Mouse (Mus musculus): Measurements from ENCODE around the gene Cacna1b. TPM values are rescaled to one million over a fixed set of nuclear protein-coding genes. Genes with fewer than 3 reads are reported as not detected.

The Cacna1b gene
- polyA plus RNA-seq, 1 experiment from 2014 or later = 0.34 TPM

- Histone ChIP-seq H3K4me1 (ENCODE audit: insufficient read depth) (no peaks in the 10 kb centered on the region), H3K4me3 (ENCODE audit: low read depth, low read length) (no peak overlapping the region), H3K4me2 (ENCODE audit: low read depth, low read length) (no peak overlapping the region), H3K9me3 (ENCODE audit: low read length) (no peaks in the 10 kb centered on the region), H3K36me3 (replicated peaks; ENCODE audit: insufficient read depth, low read length) (no peaks in the 10 kb centered on the region), H3K9ac (replicated peaks) (no peak overlapping the region), H3K27ac (ENCODE audit: low read depth) (no peak overlapping the region), H3K27me3 (ENCODE audit: insufficient read depth, low read length) (no peaks in the 10 kb centered on the region)
- no peak for DNase-seq
- TF ChIP-seq CTCF (IDR thresholded peaks at IDR 0.05; ENCODE audit: low read depth) = no peak
- no peak for TF ChIP-seq EP300 (IDR thresholded peaks at IDR 0.05; ENCODE audit: low read depth)
- ATAC-seq = no peak
- 73% methylated on average over 4 of the region's 4 CpGs for WGBS (ENCODE audit: insufficient replicate concordance)
Observed at GRCm38 (mm10) chr2:24770861-24771260, 7.9 kb upstream of the Cacna1b start.

- Histone ChIP-seq H3K36me3 (replicated peaks; ENCODE audit: insufficient read depth, low read length) (no peaks in the 10 kb centered on the region), H3K4me3 (ENCODE audit: low read depth, low read length) (peak overlapping the region; percentile 46), H3K27ac (ENCODE audit: low read depth) (no peak overlapping the region), H3K4me1 (ENCODE audit: insufficient read depth) (peaks cover 14% of the 10 kb centered on the region), H3K9ac (replicated peaks) (no peak overlapping the region), H3K27me3 (ENCODE audit: insufficient read depth, low read length) (peaks cover 41% of the 10 kb centered on the region), H3K4me2 (ENCODE audit: low read depth, low read length) (peak overlapping the region; percentile 74), H3K9me3 (ENCODE audit: low read length) (no peaks in the 10 kb centered on the region)
- no peak for TF ChIP-seq CTCF (IDR thresholded peaks at IDR 0.05; ENCODE audit: low read depth)
- TF ChIP-seq EP300 (IDR thresholded peaks at IDR 0.05; ENCODE audit: low read depth) = no peak
- peak; percentile 25; the same call in 1 of the 2 replicates for ATAC-seq
- 2% methylated on average over 46 of the region's 52 CpGs for WGBS (ENCODE audit: insufficient replicate concordance)
- DNase-seq = no peak
Observed at GRCm38 (mm10) chr2:24762446-24762960, 449 bp downstream of the Cacna1b start.

- DNase-seq (peak; percentile 71), ATAC-seq (peak; percentile 60)
- TF ChIP-seq CTCF (IDR thresholded peaks at IDR 0.05; ENCODE audit: low read depth) (no peak), EP300 (IDR thresholded peaks at IDR 0.05; ENCODE audit: low read depth) (no peak)
- peak overlapping the region; percentile 46 for H3K4me3 ChIP-seq (ENCODE audit: low read depth, low read length)
- H3K4me2 ChIP-seq (ENCODE audit: low read depth, low read length) = peak overlapping the region; percentile 74
- no peaks in the 10 kb centered on the region for H3K9me3 ChIP-seq (ENCODE audit: low read length)
- peaks cover 14% of the 10 kb centered on the region for H3K4me1 ChIP-seq (ENCODE audit: insufficient read depth)
- H3K27ac ChIP-seq (ENCODE audit: low read depth) = no peak overlapping the region
- no peak overlapping the region for H3K9ac ChIP-seq (replicated peaks)
- no peaks in the 10 kb centered on the region for H3K36me3 ChIP-seq (replicated peaks; ENCODE audit: insufficient read depth, low read length)
- under 1% methylated on average over 33 of the region's 35 CpGs for WGBS (ENCODE audit: insufficient replicate concordance)
- H3K27me3 ChIP-seq (ENCODE audit: insufficient read depth, low read length) = peaks cover 41% of the 10 kb centered on the region
Observed at GRCm38 (mm10) chr2:24761923-24762445, 968 bp downstream of the Cacna1b start.

GRCm38 (mm10) chr2:24755276-24755675 lies 7.7 kb downstream of the Cacna1b start:
- DNase-seq = peak; percentile 75
- Histone ChIP-seq H3K9me3 (ENCODE audit: low read length) (no peaks in the 10 kb centered on the region), H3K4me2 (ENCODE audit: low read depth, low read length) (no peak overlapping the region), H3K27ac (ENCODE audit: low read depth) (no peak overlapping the region), H3K9ac (replicated peaks) (no peak overlapping the region), H3K4me1 (ENCODE audit: insufficient read depth) (no peaks in the 10 kb centered on the region), H3K4me3 (ENCODE audit: low read depth, low read length) (no peak overlapping the region), H3K27me3 (ENCODE audit: insufficient read depth, low read length) (0 out of 2 replicates have a peak, but pooled peaks cover 4% of the 10 kb centered on the region), H3K36me3 (replicated peaks; ENCODE audit: insufficient read depth, low read length) (no peaks in the 10 kb centered on the region)
- no peak for ATAC-seq
- TF ChIP-seq CTCF (IDR thresholded peaks at IDR 0.05; ENCODE audit: low read depth) = peak; percentile 78
- TF ChIP-seq EP300 (IDR thresholded peaks at IDR 0.05; ENCODE audit: low read depth) = no peak
- WGBS (ENCODE audit: insufficient replicate concordance) = 87% methylated on average over 1 of the region's 1 CpGs

GRCm38 (mm10) chr2:24752599-24752998 lies 10.4 kb downstream of the Cacna1b start:
- no peak for DNase-seq
- no peak for ATAC-seq
- 78% methylated on average over 4 of the region's 4 CpGs for WGBS (ENCODE audit: insufficient replicate concordance)
- TF ChIP-seq CTCF (IDR thresholded peaks at IDR 0.05; ENCODE audit: low read depth) = no peak
- TF ChIP-seq EP300 (IDR thresholded peaks at IDR 0.05; ENCODE audit: low read depth) = no peak
- no peak overlapping the region for H3K4me3 ChIP-seq (ENCODE audit: low read depth, low read length)
- H3K36me3 ChIP-seq (replicated peaks; ENCODE audit: insufficient read depth, low read length) = no peaks in the 10 kb centered on the region
- no peaks in the 10 kb centered on the region for H3K27me3 ChIP-seq (ENCODE audit: insufficient read depth, low read length)
- no peak overlapping the region for H3K9ac ChIP-seq (replicated peaks)
- H3K4me2 ChIP-seq (ENCODE audit: low read depth, low read length) = no peak overlapping the region
- H3K4me1 ChIP-seq (ENCODE audit: insufficient read depth) = no peaks in the 10 kb centered on the region; the same call in 1 of the 2 replicates
- H3K9me3 ChIP-seq (ENCODE audit: low read length) = no peaks in the 10 kb centered on the region
- H3K27ac ChIP-seq (ENCODE audit: low read depth) = no peak overlapping the region

- no peak for ATAC-seq
- Histone ChIP-seq H3K4me1 (ENCODE audit: insufficient read depth) (no peaks in the 10 kb centered on the region; the same call in 1 of the 2 replicates), H3K27me3 (ENCODE audit: insufficient read depth, low read length) (no peaks in the 10 kb centered on the region), H3K4me2 (ENCODE audit: low read depth, low read length) (no peak overlapping the region), H3K9ac (replicated peaks) (no peak overlapping the region), H3K27ac (ENCODE audit: low read depth) (no peak overlapping the region), H3K9me3 (ENCODE audit: low read length) (no peaks in the 10 kb centered on the region), H3K4me3 (ENCODE audit: low read depth, low read length) (no peak overlapping the region), H3K36me3 (replicated peaks; ENCODE audit: insufficient read depth, low read length) (no peaks in the 10 kb centered on the region)
- 44% methylated on average over 3 of the region's 3 CpGs for WGBS (ENCODE audit: insufficient replicate concordance)
- DNase-seq = no peak
- no peak for TF ChIP-seq CTCF (IDR thresholded peaks at IDR 0.05; ENCODE audit: low read depth)
- TF ChIP-seq EP300 (IDR thresholded peaks at IDR 0.05; ENCODE audit: low read depth) = no peak
Observed at GRCm38 (mm10) chr2:24750051-24750450, 12.9 kb downstream of the Cacna1b start.

Data from liver, postnatal 0 days (tissue).